Mouse (Mus musculus) stomach, adult 2 months (tissue): ENCODE results near the gene Scel. TPM values are rescaled to one million over a fixed set of nuclear protein-coding genes. Genes with fewer than 3 reads are reported as not detected.

ENCODE experiments used
- polyA plus RNA-seq: library from polyadenylated mRNA; depleted of rRNA; stranded (reverse); fragments of >200 nt; gene quantifications from 2 replicates; pipeline ENCODE4 v1.2.3, GENCODE M21; 2012; rRNA removed

Gene Scel
- 1.1 TPM in 2 replicates for polyA plus RNA-seq

GRCm38 (mm10) chr14:103512802-103513472 lies at the start of gene Scel:
Scel (plus strand) TSS chr14:103513342.

GRCm38 (mm10) chr14:103649896-103650334 lies 136.8 kb downstream of the Scel start, which contains the start of gene Slain1:
Slain1 (plus strand) TSS chr14:103650228.

Other genes with a start within 250 kb of the Scel start
- 3.9 and 5.4 TPM in 2 replicates for gene Mycbp2, start 166.5 kb upstream of the Scel start, polyA plus RNA-seq
- gene Slain1, start 136.9 kb downstream of the Scel start, polyA plus RNA-seq = 1.5 and 2.4 TPM in 2 replicates